Mouse (Mus musculus) forebrain, embryonic 16.5 days (tissue): ENCODE measurements around the gene Rspo1. TPM values are rescaled to one million over a fixed set of nuclear protein-coding genes. Genes with fewer than 3 reads are reported as not detected.

ENCODE experiments used
- ATAC-seq: fragments of 200-750 bp; cut with Nextera tagmentation; 2 replicates; pipeline ENCODE4 v1.8.0; 2017; ENCODE audit warnings: mild to moderate bottlenecking, moderate library complexity
- H3K27ac ChIP-seq: fragments of 300-500 bp; sonication (generic); 2 replicates; pipeline ENCODE4 v1.5.1; 2014; ENCODE audit warnings: low read length, control low read depth
- H3K27me3 ChIP-seq: fragments of 300-500 bp; sonication (generic); replicated peaks from 2 replicates; pipeline ENCODE4 v1.6.1; 2014; ENCODE audit warnings: low read length; ENCODE audit not compliant: control insufficient read depth, insufficient read depth
- H3K36me3 ChIP-seq: fragments of 300-500 bp; sonication (generic); 2 replicates; pipeline ENCODE4 v1.6.1; 2014; ENCODE audit not compliant: control insufficient read depth, insufficient read depth
- H3K4me1 ChIP-seq: fragments of 300-500 bp; sonication (generic); replicated peaks from 2 replicates; pipeline ENCODE4 v1.6.1; 2014; ENCODE audit warnings: low read length; ENCODE audit not compliant: control insufficient read depth, insufficient read depth
- H3K4me2 ChIP-seq: fragments of 300-500 bp; sonication (generic); 2 replicates; pipeline ENCODE4 v1.6.1; 2014; ENCODE audit warnings: mild to moderate bottlenecking, low read length, control low read depth
- H3K4me3 ChIP-seq: fragments of 300-500 bp; sonication (generic); replicated peaks from 2 replicates; pipeline ENCODE4 v1.5.1; 2014; ENCODE audit warnings: mild to moderate bottlenecking, low read length, control low read depth
- H3K9ac ChIP-seq: fragments of 300-500 bp; sonication (generic); replicated peaks from 2 replicates; pipeline ENCODE4 v1.6.1; 2014; ENCODE audit warnings: low read depth, low read length, control low read depth
- H3K9me3 ChIP-seq: fragments of 300-500 bp; sonication (generic); 2 replicates; pipeline ENCODE4 v1.6.1; 2016; ENCODE audit warnings: low read length; ENCODE audit not compliant: control insufficient read depth
- WGBS: fragments of 180-500 bp; shearing (Covaris S2); extraction: QIAGEN DNeasy Blood & Tissue Kit; methylation state at CpG from one replicate; pipeline ENCODE4 v1.1.7; 2014; 5-methylcytosine and 5-hydroxymethylcytosine counted together
- polyA plus RNA-seq: library from polyadenylated mRNA; unstranded; fragments of >200 nt; fragmentation: Nextera tagmentation; extraction: Ambion mirVana; gene quantifications from 2 replicates; pipeline ENCODE4 v1.2.1, GENCODE M21; 2015

Gene Rspo1
- polyA plus RNA-seq, 1 experiment from 2014 or later: 1.1 TPM

DNA sequence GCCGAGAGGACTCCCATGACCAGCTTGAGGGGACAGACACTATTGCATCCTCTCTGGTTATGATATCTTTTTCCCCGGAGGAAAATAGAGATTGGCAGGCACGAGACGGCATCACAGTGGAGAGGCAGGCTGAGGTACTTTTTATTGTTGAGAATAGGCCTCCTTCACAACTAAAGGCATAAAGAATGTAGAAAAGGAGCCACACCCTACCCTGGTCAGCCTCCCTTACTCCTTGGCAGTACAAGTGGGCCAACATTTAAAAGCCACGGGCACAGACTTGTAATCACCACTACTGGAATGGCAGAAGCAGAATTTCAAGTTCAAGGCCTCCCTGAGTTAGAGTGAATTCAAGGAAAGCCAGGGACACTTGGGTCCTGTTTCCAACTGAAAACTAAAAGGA is 71.8 kb downstream of the Rspo1 start:
- 54% methylated on average over 5 of the region's 5 CpGs for WGBS
- no peak overlapping the region for H3K4me2 ChIP-seq
- no peaks in the 10 kb centered on the region for H3K9me3 ChIP-seq
- no peak for ATAC-seq
- H3K36me3 ChIP-seq: peaks cover 25% of the 10 kb centered on the region
- H3K27ac ChIP-seq: no peak overlapping the region
- no peaks in the 10 kb centered on the region for H3K27me3 ChIP-seq
- no peak overlapping the region for H3K4me3 ChIP-seq
- H3K9ac ChIP-seq: no peak overlapping the region
- H3K4me1 ChIP-seq: peaks cover 5% of the 10 kb centered on the region; the same call in 1 of the 2 replicates

Other genes with a start within 250 kb of the Rspo1 start
- 25.3 and 25.6 TPM in 2 replicates for gene Inpp5b, start 244.6 kb upstream of the Rspo1 start, polyA plus RNA-seq
- gene Mtf1, start 184.3 kb upstream of the Rspo1 start, polyA plus RNA-seq: 12.1 and 14.9 TPM in 2 replicates
- gene Yrdc, start 135.8 kb upstream of the Rspo1 start, polyA plus RNA-seq: 50.3 and 51.2 TPM in 2 replicates
- gene 1110065P20Rik, start 135.2 kb upstream of the Rspo1 start, polyA plus RNA-seq: 65.1 and 75.2 TPM in 2 replicates
- gene Maneal, start 124.3 kb upstream of the Rspo1 start, polyA plus RNA-seq: 8.3 and 11.0 TPM in 2 replicates
- 1.2 and 2.7 TPM in 2 replicates for gene Epha10, start 105.5 kb upstream of the Rspo1 start, polyA plus RNA-seq
- gene 9930104L06Rik, start 49.4 kb upstream of the Rspo1 start, polyA plus RNA-seq: 17.1 and 17.2 TPM in 2 replicates
- 70.0 and 76.6 TPM in 2 replicates for gene Cdca8, start 47.1 kb upstream of the Rspo1 start, polyA plus RNA-seq
- gene Gnl2, start 30.2 kb downstream of the Rspo1 start, polyA plus RNA-seq: 101 and 107 TPM in 2 replicates
- gene Dnali1, start 79.3 kb downstream of the Rspo1 start, polyA plus RNA-seq: 0.41 and 0.51 TPM in 2 replicates
- gene Snip1, start 80.2 kb downstream of the Rspo1 start, polyA plus RNA-seq: 27.3 and 29.7 TPM in 2 replicates
- gene Meaf6, start 98.7 kb downstream of the Rspo1 start, polyA plus RNA-seq: 148 and 154 TPM in 2 replicates
- gene Zc3h12a, start 141.4 kb downstream of the Rspo1 start, polyA plus RNA-seq: 0.13 TPM in 1 of 2 replicates, not detected in the other